ENCODE assay signal across 10 mouse cellular contexts in genomic region chr12:12684481-12685216, GRCm38 (mm10).
A peak's percentile ranks its signal among the peaks of the same experiment; 100 is the strongest.
DNase-seq lines count a peak whose midpoint lies in the region; ATAC-seq and TF ChIP-seq lines count a peak whose summit lies in the region.
"Had no signal": no experiment of that assay in that cellular context is flagged by ENCODE, and none has a peak within 500 bp of the region (broad histone marks: within the 10 kb centered on the region; RNA-seq: fewer than 3 reads in every experiment).

No protein-coding gene starts in this region.

- H3K27me3 ChIP-seq in heart, embryonic 12.5 days (replicated peaks), result no peaks in the 10 kb centered on the region
- no peaks in the 10 kb centered on the region for H3K27me3 ChIP-seq in forebrain, embryonic 16.5 days (replicated peaks; ENCODE audit: control insufficient read depth, insufficient read depth, low read length)
- 0 out of 2 replicates have a peak, but pooled peaks cover 3% of the 10 kb centered on the region for H3K27me3 ChIP-seq in midbrain, embryonic 13.5 days

- no peak for TF ChIP-seq CTCF in gastrocnemius, adult 2 months (IDR thresholded peaks at IDR 0.05)

- WGBS in heart, embryonic 12.5 days, result 39% methylated on average over 16 of the region's 16 CpGs
- 5% methylated on average over 16 of the region's 16 CpGs for WGBS in forebrain, embryonic 16.5 days
- 15% methylated on average over 16 of the region's 16 CpGs for WGBS in midbrain, embryonic 13.5 days

- no peak overlapping the region for H3K9ac ChIP-seq in heart, embryonic 12.5 days
- H3K9ac ChIP-seq in forebrain, embryonic 16.5 days (replicated peaks; ENCODE audit: low read depth, low read length), result peak overlapping the region; percentile 28; the same call in 1 of the 2 replicates
- peak overlapping the region; percentile 30; the same call in 1 of the 2 replicates for H3K9ac ChIP-seq in midbrain, embryonic 13.5 days (replicated peaks)

- no peak overlapping the region for H3K4me3 ChIP-seq in heart, embryonic 12.5 days
- H3K4me3 ChIP-seq in forebrain, embryonic 16.5 days (replicated peaks; ENCODE audit: low read length), result 0 out of 2 replicates have a peak overlapping the region, but pooled peaks have one; percentile 7
- 0 out of 2 replicates have a peak overlapping the region, but pooled peaks have one; percentile 12 for H3K4me3 ChIP-seq in midbrain, embryonic 13.5 days (replicated peaks)
- no peak overlapping the region for H3K4me3 ChIP-seq in gastrocnemius, adult 2 months

- peaks cover 42% of the 10 kb centered on the region for H3K4me1 ChIP-seq in heart, embryonic 12.5 days (replicated peaks)
- H3K4me1 ChIP-seq in forebrain, embryonic 16.5 days (replicated peaks; ENCODE audit: control insufficient read depth, insufficient read depth, low read length), result peaks cover 40% of the 10 kb centered on the region
- H3K4me1 ChIP-seq in midbrain, embryonic 13.5 days (replicated peaks), result peaks cover 50% of the 10 kb centered on the region

- peak overlapping the region; percentile 6; the same call in 1 of the 2 replicates for H3K4me2 ChIP-seq in heart, embryonic 12.5 days
- peak overlapping the region; percentile 43 for H3K4me2 ChIP-seq in forebrain, embryonic 16.5 days (ENCODE audit: low read length)
- H3K4me2 ChIP-seq in midbrain, embryonic 13.5 days (replicated peaks), result peak overlapping the region; percentile 39

- H3K36me3 ChIP-seq in heart, embryonic 12.5 days, result no peaks in the 10 kb centered on the region
- no peaks in the 10 kb centered on the region for H3K36me3 ChIP-seq in forebrain, embryonic 16.5 days (ENCODE audit: control insufficient read depth, insufficient read depth)
- H3K36me3 ChIP-seq in midbrain, embryonic 13.5 days, result no peaks in the 10 kb centered on the region

- no peak for DNase-seq in heart, adult 11 months
- DNase-seq in ZHBTc4 (ENCODE audit: low read depth, low spot score), result peak; percentile 18
- DNase-seq in urinary bladder, postnatal 36 days (ENCODE audit: low spot score in 2 of 2), result no peak
- DNase-seq in gastrocnemius, adult 2 months, result no peak
- DNase-seq: cerebellum, adult 9-11 months; gastrocnemius, postnatal 25 days had no signal

- no peaks in the 10 kb centered on the region for H3K9me3 ChIP-seq in heart, embryonic 12.5 days (replicated peaks)
- H3K9me3 ChIP-seq in forebrain, embryonic 16.5 days (ENCODE audit: control insufficient read depth, low read length), result no peaks in the 10 kb centered on the region
- no peaks in the 10 kb centered on the region for H3K9me3 ChIP-seq in midbrain, embryonic 13.5 days

- ATAC-seq in heart, embryonic 12.5 days (ENCODE audit: insufficient number of reproducible peaks, low FRiP score), result no peak
- ATAC-seq in forebrain, embryonic 16.5 days, result peak; percentile 66
- ATAC-seq in midbrain, embryonic 13.5 days, result peak; percentile 53
- no peak for ATAC-seq in erythroid progenitor cell, adult 5-6 weeks (replicated peaks; ENCODE audit: low FRiP score, poor library complexity, severe bottlenecking)

- H3K27ac ChIP-seq in heart, embryonic 12.5 days (ENCODE audit: poor library complexity, severe bottlenecking), result no peak overlapping the region
- H3K27ac ChIP-seq in forebrain, embryonic 16.5 days (ENCODE audit: low read length), result peak overlapping the region; percentile 84
- peak overlapping the region; percentile 59 for H3K27ac ChIP-seq in midbrain, embryonic 13.5 days
- H3K27ac ChIP-seq in gastrocnemius, adult 2 months, result no peak overlapping the region

- intact Hi-C loops in gastrocnemius, adult 2 months (cut with DNase I), result no loop called here

Comparison
In these comparisons a context has a peak if more than half of its experiments do, and no peak if none do; other contexts are left out.
1. ATAC-seq: peak in forebrain, embryonic 16.5 days (single experiment) and midbrain, embryonic 13.5 days (single experiment); none in heart, embryonic 12.5 days (single experiment) and erythroid progenitor cell, adult 5-6 weeks (single experiment).
2. H3K27ac ChIP-seq: peak in forebrain, embryonic 16.5 days (single experiment) and midbrain, embryonic 13.5 days (single experiment); none in heart, embryonic 12.5 days (single experiment) and gastrocnemius, adult 2 months (single experiment).
3. H3K4me3 ChIP-seq: peak in forebrain, embryonic 16.5 days (single experiment) and midbrain, embryonic 13.5 days (single experiment); none in heart, embryonic 12.5 days (single experiment) and gastrocnemius, adult 2 months (single experiment).
4. Peak in every context shown above with its lines, with median percentiles within 50 percentile points of each other: H3K4me2 ChIP-seq.